Mouse (Mus musculus): ENCODE measurements at regions not wholly inside any gene's neighbourhood (a gene's known extent, or its start where the extent isn't known, plus 50 kb on each side); places are given as distances from the start of the nearest gene placed in this dataset.

DNA sequence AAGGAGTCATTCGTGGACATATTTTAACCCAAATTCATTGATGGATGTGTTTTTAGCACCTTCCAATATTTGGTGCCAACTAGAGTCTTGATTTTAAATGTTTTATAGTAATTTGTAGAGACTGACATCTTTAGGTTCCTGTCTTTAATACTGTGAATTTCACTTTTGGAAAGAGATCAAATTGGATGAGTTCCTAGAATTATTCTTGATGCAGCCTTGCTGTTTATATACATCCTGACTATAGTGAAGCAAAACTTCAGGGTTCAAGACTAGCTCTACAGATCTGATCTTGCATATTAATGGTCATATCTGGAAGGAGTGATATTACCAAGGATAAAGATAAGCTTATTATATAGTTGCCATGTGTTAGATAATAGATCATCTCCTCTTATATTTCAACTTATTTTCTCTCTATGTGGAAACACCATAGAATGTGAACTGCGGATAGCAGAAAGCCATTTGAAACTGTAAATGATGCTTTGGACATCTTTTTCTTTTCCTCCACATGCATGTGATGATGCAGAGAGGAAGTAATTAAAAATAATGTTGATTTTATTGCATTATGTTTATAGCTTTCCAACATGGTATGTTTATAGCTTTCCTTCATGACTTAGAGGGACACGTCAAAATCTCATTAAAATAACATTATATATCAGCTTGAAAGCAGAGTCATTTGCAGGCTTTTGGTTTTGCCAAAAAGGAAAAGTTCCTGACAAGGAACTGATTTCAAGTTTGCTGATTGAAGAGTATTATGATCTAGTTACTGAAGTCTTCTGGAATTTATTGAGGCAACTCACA lies 78.3 kb upstream of the Kcnj16 start:
- DNase-seq (ENCODE audit: low read depth) = no peak

DNA sequence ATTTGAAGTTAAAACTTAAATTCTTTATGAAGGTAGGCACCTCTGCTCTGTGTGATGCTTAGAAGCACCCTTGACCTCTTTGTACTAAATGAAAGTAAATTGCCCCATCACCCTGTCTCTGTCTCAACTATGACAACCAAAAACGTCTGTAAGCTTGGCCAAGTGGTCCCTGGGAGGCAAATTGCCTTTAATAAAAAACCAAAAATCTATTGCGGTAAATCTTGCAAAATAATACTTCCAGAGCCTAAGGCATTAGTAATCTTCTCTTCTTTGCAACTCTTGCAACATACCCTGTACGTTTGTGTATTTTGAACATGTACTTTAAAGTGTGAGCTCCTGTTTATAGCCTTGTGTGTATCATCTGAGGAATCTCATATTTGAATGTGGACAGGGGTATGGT lies 77.4 kb upstream of the Kcnj16 start:
- no peak for DNase-seq (ENCODE audit: low read depth)

DNA sequence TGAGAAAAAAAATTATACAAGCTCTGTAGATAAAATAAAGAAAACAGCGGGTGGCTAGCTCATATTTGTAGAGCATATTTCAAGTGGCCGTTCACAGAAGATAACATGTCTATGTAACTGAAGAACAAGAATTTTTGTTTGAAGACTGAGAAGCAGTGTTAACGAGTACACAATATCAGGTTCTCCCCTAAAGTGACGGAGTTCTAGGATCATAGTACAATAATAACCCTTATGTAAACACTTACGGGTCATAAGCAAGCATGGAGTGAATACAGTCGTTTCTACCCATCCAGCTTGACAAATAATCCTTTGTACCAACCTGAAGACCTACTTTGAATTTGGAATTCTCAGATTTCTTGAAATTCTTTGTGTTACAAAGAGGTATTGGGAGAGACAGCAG lies 64.9 kb upstream of the Kcnj16 start:
- no peak for DNase-seq (ENCODE audit: low read depth)
